Mouse (Mus musculus) c-Kit-positive CD71-positive TER-119-positive erythroid progenitor cells, embryonic 14.5 days (primary cell): ENCODE measurements around the gene Ddx54.

ENCODE experiments used
- DNase-seq: peaks from one replicate; pipeline ENCODE4 v3.0.0-alpha.2; 2013; ENCODE audit warnings: low spot score

Ddx54 gene

DNA sequence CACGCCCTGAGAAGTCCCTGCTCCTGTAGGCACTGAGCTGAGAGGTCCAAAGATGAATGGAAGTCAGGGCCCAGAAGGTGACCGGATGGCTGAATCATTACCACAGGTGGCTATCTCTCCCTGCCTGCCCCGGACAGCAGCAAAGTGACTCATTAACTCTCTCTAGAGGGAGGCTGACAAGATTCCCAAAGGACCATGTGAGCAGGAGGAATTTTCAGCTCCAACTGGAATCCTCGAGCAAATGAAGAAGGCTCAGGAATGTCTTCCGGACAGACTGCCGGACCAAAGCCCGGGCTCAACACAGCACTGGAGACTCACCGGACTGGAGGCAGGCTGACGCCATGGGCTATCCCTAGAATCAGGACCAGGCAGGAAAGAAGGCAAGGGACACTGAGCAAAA, 30.5 kb upstream of the Ddx54 start:
- DNase-seq: no peak

- no peak for DNase-seq
Measured at GRCm38 (mm10) chr5:120583511-120583910, 29.0 kb upstream of the Ddx54 start.

GRCm38 (mm10) chr5:120584968-120585367, 27.6 kb upstream of the Ddx54 start:
- no peak for DNase-seq

- DNase-seq: no peak
Measured at GRCm38 (mm10) chr5:120586741-120587615, 25.6 kb upstream of the Ddx54 start.

GRCm38 (mm10) chr5:120587616-120587926, 25.0 kb upstream of the Ddx54 start:
- no peak for DNase-seq

GRCm38 (mm10) chr5:120587940-120588568, 24.5 kb upstream of the Ddx54 start:
- no peak for DNase-seq

DNA sequence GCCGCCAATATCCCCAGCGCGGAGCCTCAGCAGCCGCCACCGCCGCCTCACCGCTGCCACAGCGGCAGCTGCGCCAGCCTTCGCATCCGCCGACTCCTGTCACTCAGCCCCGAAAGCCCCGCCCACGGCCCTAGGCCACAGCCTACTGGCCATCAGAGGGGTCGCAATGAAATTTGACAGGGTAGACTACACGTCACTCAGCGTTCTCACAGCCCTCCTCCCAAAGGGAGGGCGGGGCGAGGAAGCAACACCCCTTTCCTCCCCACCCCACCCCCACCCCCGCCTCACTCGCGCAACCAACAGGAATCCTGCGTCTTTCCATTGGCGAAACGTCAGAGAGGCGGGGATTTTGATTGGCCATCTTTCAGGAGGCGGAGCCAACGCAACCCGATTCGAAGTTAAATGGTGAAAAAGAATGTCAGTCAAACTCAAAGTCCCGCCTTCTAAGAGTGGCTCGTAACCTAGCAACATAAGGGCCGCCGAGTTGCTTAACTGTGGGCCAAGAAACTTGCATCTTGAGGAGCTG, 23.9 kb upstream of the Ddx54 start, which contains the start of the genes Tpcn1 and Iqcd:
Gene Tpcn1, minus strand, starts transcription at position 105 of the 526 bp plus-strand sequence.
Gene Iqcd, plus strand, starts transcription at position 448 of the 526 bp plus-strand sequence.
- peak; percentile 98 for DNase-seq

DNA sequence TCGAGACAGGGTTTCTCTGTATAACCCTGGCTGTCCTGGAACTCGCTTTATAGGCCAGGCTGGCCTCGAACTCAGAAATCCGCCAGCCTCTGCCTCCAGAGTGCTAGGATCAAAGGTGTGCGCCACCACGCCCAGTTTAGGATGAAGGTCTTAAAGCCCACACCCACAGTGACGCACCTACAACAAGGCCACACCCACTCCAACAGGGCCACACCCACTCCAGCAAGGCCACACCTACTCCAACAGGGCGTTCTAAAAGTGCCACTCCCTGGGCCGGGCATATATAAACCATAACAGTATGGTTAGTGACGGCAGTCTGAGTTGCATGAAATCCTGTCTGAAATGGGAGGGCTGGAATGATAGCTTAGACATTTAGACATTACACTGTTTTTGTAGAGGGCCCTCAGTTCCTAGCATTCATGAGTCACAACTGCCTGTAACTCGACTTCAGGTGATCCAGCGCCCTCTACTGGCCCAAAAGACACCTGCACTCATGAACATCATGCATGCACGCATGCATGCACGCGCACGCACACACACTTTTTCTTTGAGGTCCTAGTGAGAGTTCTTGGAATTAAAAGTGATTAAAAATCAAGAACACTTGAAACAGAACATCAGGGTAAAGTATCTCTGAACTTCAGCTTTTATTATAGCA, 22.1 kb upstream of the Ddx54 start:
- no peak for DNase-seq

DNA sequence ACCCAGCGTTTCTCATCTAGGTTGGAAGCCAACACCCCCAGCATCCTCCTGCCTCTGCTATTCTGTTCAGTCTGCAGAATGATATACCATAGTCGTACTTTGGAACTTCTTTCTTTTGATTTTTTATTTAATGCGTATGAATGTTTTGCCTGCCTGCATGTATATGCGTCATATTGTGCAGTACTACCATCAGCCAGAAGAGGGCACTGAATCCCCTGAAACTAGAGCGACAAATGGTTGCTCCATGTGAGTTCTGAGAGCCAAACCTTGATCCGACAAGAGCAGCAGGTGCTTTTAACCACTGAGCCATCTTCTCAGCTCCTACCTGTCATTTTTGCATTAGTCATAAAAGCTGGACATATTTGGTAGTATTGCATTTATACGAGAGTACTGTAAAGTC, 20.4 kb upstream of the Ddx54 start:
- no peak for DNase-seq

- DNase-seq: no peak
Measured at GRCm38 (mm10) chr5:120594485-120594884, 18.1 kb upstream of the Ddx54 start.

DNA sequence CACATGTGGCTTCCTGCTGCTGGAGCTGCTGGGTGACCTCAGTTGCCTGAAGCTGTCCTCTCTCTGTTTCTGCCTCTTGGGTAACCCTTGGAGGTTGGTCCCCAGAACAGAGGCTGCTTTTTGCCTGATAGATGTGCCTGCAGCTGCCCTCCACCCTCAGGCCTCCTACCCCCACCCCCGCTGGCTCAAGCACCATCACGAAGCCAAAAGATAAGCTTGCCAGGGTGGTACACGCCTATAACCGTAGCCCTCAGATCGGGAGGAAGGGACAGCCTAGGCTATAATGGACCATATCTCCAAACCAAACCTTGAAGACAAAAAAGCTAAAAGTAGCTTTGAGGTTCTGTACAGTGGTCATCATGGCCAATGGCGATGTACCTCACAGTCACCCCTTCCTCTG, 12.9 kb upstream of the Ddx54 start:
- no peak for DNase-seq

GRCm38 (mm10) chr5:120600946-120601668, 11.4 kb upstream of the Ddx54 start:
- no peak for DNase-seq

DNA sequence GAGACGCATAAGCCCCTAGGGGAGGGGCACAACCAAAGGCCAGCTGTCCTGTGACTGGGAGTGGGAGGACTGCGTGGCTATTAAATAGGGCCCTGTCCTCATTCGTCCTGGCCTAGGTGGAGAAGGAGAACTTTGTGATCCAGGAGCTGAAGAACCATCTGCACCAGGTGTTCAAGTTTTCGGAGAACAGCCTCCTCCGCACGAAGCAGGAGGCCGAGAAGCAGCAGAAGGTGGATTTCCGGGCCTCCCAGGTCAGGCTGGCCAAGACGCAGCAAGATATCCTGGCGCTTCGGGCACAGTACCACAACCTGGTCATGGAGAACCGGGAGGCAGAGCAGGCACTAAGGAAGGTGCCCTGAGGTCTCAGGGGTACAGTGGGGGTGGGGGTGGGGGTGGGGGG, 10.3 kb upstream of the Ddx54 start:
- no peak for DNase-seq

- no peak for DNase-seq
Measured at GRCm38 (mm10) chr5:120603515-120603914, 9.0 kb upstream of the Ddx54 start.

GRCm38 (mm10) chr5:120604839-120605238, 7.7 kb upstream of the Ddx54 start:
- DNase-seq: peak; percentile 89

DNA sequence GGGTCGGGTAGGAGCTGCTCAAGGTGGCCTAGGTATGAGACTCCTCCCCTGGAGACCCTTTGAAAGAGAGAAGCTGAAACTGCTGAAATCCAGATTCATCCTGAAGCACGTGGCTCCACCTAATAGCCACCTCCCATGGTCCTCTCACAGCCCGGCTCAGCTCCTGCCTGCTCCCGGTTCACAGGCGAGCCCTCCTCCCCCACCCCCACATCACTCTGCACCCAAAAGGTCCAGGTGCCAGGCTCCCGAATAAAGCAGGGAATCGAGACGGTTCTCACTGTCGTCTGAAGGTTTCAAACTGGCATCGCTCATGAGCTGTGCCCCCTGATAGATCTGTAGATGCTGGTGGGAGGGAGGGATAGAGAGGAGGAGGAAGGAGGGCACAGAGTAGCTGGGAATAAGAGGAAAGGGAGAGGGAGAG, 7.3 kb upstream of the Ddx54 start:
- no peak for DNase-seq

- peak; percentile 95 for DNase-seq
Measured at GRCm38 (mm10) chr5:120605688-120606087, 6.9 kb upstream of the Ddx54 start.

DNA sequence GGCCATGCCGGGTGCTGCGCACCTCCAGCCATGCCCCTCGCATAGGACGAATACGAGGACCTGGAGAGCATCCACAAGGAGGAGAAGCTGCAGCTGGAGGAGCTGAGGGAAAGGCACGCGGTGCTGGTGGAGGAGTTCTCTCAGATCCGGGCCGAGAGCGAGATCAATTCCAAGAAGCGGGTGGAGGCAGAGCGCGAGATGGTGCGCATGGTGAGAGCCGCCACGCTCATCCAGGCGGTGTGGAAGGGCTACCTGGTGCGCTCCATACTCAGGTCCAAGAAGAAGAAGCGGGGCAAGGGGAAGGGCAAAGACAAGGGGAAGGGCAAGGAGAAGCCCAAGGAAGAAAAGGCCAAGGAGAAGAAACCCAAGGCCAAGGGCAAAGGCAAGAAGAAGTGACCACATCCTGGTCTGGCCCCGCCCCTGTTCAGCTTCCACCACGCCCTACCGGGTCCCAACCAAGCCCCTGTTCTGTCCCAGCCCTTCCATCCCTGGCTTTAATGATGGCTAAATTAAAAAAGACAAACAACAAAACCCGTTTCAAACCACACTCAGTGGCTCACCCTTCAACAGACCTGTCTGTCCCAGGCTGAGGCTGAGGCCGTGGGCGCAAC, 5.8 kb upstream of the Ddx54 start:
- DNase-seq: no peak

- DNase-seq: no peak
Measured at GRCm38 (mm10) chr5:120607335-120607734, 5.2 kb upstream of the Ddx54 start.

DNA sequence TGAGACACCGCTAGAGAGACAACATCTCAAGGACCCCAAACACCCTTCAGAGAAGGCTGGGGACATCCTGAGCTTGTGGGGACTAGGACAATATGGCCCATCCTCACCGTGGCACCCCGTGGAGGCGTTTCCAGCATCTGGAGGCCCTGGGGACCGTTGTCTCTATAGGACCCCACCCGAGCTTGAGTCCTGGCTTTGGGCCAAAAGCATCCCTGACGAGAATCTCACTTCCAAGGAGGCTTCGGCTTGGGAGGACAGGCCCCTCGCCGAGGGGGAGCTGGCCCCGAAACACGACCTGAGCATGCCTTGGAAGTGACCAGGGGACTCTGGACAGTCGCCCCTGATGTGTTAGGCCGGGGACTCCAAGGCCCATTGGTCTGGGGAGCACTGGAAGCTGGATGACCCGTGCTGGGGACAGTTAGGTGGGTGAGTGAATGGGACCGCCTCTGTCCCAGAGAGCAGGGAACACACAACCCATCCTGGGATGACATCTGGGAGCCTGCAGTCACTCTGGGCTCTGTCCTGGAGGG, 3.2 kb upstream of the Ddx54 start:
- no peak for DNase-seq

DNA sequence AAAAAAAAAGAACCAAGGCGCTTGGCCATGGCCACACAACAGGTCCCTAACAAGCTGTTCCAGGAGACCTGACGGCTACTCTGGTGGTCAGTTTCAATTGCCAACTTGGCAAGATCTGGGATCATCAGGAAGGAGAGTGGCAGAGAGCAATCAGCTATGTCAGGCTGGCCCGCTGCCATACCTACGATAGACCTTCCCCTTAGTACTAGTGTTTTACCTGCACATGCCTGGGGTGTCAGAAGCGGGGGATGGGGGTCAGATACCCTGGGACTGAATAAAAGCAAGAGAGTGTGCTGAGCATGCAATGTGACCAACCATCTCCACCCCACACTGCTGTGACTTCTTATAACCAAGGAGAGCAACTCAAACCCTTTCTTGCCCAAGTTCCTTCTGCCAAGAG, 1.6 kb upstream of the Ddx54 start:
- DNase-seq: no peak
